Mouse (Mus musculus) spleen, embryonic (tissue): Measurements from ENCODE around the gene Cirbp.

Experiments
- CTCF ChIA-PET: fragments of 350-600 bp; sonication (Branson Sonifier 250); formaldehyde crosslinking; loops from one replicate; lab custom pipeline; 2022; lab: Charles Lee

Gene Cirbp

GRCm38 (mm10) chr10:80173955-80174640, 8.3 kb downstream of the Cirbp start:
- CTCF ChIA-PET: interaction anchor here (0.6 to 0.8 kb wide), 2 partner anchors 25 to 301 kb away, joined by 3 to 8 read pairs; no protein-coding TSS in a partner anchor

- CTCF ChIA-PET: interaction anchor here (0.6 to 1.5 kb wide), 3 partner anchors 26 to 300 kb away, joined by 3 to 16 read pairs (median 8); no protein-coding TSS in a partner anchor
Measured at GRCm38 (mm10) chr10:80174705-80175104, 8.9 kb downstream of the Cirbp start.

GRCm38 (mm10) chr10:80175536-80176269, 9.9 kb downstream of the Cirbp start:
- CTCF ChIA-PET: interaction anchor here (1.5 kb wide), 1 partner anchor 69 kb away, joined by 16 read pairs; no protein-coding TSS in a partner anchor

GRCm38 (mm10) chr10:80176270-80176834, 10.6 kb downstream of the Cirbp start:
- CTCF ChIA-PET: interaction anchor here (0.7 to 1.5 kb wide), 3 partner anchors 68 to 337 kb away, joined by 3 to 16 read pairs (median 3); no protein-coding TSS in a partner anchor

GRCm38 (mm10) chr10:80177441-80178279, 11.9 kb downstream of the Cirbp start:
- CTCF ChIA-PET: no interaction called here

GRCm38 (mm10) chr10:80179068-80180051, 13.6 kb downstream of the Cirbp start, which contains the start of gene Efna2:
TSS of gene Efna2 (plus strand) at chr10:80179482.
- CTCF ChIA-PET: interaction anchor here (0.7 kb wide), 1 partner anchor 44 kb away, joined by 4 read pairs; no protein-coding TSS in a partner anchor

GRCm38 (mm10) chr10:80180288-80180687, 14.5 kb downstream of the Cirbp start:
- CTCF ChIA-PET: no interaction called here

- CTCF ChIA-PET: no interaction called here
Measured at GRCm38 (mm10) chr10:80180823-80181222, 15.0 kb downstream of the Cirbp start.

- CTCF ChIA-PET: no interaction called here
Measured at GRCm38 (mm10) chr10:80182547-80182946, 16.8 kb downstream of the Cirbp start.

GRCm38 (mm10) chr10:80186649-80187048, 20.9 kb downstream of the Cirbp start:
- CTCF ChIA-PET: interaction anchor here (0.6 kb wide), 1 partner anchor 362 kb away, joined by 4 read pairs; no protein-coding TSS in a partner anchor

- CTCF ChIA-PET: no interaction called here
Measured at GRCm38 (mm10) chr10:80187739-80188138, 22.0 kb downstream of the Cirbp start.

GRCm38 (mm10) chr10:80188453-80189024, 22.8 kb downstream of the Cirbp start:
- CTCF ChIA-PET: no interaction called here

- CTCF ChIA-PET: no interaction called here
Measured at GRCm38 (mm10) chr10:80189999-80190398, 24.2 kb downstream of the Cirbp start.

GRCm38 (mm10) chr10:80190491-80191051, 24.8 kb downstream of the Cirbp start:
- CTCF ChIA-PET: interaction anchor here (0.7 kb wide), 1 partner anchor 678 kb away, joined by 5 read pairs; no protein-coding TSS in a partner anchor

GRCm38 (mm10) chr10:80193976-80194375, 28.2 kb downstream of the Cirbp start:
- CTCF ChIA-PET: no interaction called here

GRCm38 (mm10) chr10:80194441-80194840, 28.7 kb downstream of the Cirbp start:
- CTCF ChIA-PET: no interaction called here

- CTCF ChIA-PET: no interaction called here
Measured at GRCm38 (mm10) chr10:80196167-80196566, 30.4 kb downstream of the Cirbp start.

- CTCF ChIA-PET: no interaction called here
Measured at GRCm38 (mm10) chr10:80196778-80197581, 31.2 kb downstream of the Cirbp start.
